Mouse (Mus musculus): ENCODE data around the gene Gm4707.
"Not testable (repeated sequence)": the region's sequence is repeated elsewhere in the genome, so short reads cannot be mapped to it uniquely, and the experiment has no call there.

Gene Gm4707

GRCm38 (mm10) chr17:71459818-71460217 is at the start of gene Gm4707:
TSS of gene Gm4707 (minus strand) at chr17:71459918.
- no peak for DNase-seq (ENCODE audit: low spot score)

DNA sequence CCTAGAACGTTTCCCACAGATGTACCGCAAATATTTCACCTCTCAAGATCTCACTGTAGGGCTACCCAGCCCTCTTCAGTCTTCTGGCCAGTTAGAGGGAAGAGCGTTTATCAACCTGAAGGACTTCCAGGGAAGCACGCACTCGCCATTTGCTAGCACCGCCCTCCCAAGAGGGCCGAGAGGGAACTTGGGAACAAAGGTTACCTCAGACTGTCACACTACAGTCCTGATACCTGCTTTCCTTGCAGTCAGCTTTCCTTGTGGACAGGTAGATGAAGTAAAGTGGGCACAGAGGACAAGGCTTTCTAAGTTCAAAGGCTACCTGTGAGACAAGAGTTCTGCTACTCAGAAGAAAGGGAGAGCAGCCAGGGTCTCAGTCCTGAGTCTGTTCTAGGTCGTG is 47.1 kb upstream of the Gm4707 start:
- no peak for DNase-seq (ENCODE audit: low spot score)

- no peak for DNase-seq (ENCODE audit: low spot score)
Observed at GRCm38 (mm10) chr17:71495784-71496183, 36.1 kb upstream of the Gm4707 start.

- no peak for DNase-seq (ENCODE audit: low spot score)
Observed at GRCm38 (mm10) chr17:71491332-71491686, 31.6 kb upstream of the Gm4707 start.

DNA sequence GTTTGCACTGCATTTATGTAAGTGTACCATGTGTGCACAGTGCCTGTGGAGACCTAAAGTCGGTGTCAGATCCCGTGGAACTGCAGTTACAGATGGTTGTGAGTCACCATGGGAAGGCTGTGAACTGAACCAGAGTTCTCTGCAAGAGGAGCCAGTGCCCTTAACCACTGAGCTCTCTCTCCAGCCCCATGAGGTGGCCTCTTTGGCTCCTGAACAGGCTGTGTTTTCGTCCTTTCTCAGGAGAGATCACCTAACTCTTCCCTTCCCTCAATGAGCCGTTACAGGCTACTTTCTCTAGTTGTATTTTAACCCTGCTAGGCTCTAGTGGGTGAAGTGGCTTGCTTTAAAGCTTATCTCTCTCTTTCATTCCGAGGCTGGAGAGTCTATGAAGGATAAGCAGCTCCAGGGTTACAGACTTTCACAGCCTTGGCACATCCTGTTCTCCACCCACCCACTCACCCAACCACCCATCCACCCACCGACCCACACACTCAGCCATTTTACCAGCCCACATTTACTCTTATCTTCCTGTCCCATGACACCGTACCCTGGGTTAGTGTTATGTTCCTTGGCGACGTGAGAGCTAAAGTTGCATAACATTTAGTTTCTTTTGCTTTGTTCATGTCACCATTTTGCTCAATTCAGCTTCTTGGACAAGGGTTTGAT is 31.1 kb upstream of the Gm4707 start:
- DNase-seq (ENCODE audit: low spot score): no peak

DNA sequence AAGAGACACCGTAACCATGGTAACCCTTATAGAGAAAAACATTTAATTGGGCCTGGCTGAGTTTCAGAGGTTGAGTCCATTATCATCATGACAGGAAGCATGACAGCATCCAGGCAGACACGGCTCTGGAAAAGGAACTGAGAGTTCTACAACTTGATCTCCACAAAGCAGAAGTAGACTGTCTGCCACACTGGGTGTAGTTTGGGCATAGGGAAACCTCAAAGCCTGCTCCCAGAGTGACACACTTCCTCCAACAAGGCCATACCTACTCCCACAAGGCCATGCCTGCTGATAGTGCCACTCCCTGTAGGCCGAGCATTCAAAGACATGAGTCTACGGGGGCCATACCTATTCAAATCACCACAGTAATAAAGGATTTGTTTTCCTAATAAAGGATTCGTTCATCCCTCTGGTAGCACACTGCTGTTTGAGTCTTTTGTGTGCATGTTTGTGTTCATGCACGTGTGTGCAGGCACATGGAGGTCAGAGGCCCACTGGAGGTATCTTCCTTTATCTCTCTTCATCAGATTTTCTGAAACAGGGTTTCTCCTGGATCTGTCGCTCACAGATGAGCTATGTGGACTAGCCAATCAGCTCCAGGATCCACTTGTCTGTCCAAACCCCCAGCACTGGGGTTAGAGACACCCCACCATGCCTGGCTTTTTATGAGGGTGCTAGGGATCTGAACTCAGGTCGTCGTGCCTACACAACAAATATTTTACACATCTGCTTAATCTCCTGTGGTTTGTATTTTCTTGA is 30.2 kb upstream of the Gm4707 start:
- no peak for DNase-seq (ENCODE audit: low spot score)

DNA sequence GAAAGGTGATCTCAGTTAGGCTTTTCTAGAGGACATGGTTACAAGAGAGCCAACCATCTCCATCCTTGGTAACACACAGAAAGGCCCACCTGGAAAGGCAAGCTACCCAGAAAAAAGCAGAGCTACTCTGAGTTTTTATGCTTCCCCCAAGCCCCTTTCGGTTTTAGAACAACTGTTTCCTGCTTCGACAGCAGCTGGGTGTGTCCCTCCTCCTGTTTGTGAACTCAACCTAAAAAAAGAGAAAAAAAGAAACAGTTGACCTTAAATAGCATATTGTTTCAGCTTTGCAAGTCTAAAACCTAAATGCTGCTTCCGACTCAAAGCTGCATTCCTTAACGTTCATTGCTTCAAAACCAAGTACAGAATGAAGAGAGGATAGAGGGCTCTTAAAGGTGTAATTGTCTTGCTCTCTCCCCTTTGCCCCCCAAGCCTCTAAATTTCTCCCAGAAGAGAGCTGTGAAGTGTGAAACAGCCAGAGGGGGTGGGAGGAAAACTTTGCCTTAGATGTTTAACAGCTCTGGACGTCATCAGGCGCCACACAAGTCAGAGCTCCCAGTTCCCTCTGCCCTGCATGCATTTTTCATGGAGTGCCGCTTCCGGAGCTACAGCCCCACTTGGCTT is 26.6 kb upstream of the Gm4707 start:
- peak; percentile 27 for DNase-seq (ENCODE audit: low spot score)

GRCm38 (mm10) chr17:71485791-71486230 is 26.1 kb upstream of the Gm4707 start:
- peak; percentile 6 for DNase-seq (ENCODE audit: low spot score)

DNA sequence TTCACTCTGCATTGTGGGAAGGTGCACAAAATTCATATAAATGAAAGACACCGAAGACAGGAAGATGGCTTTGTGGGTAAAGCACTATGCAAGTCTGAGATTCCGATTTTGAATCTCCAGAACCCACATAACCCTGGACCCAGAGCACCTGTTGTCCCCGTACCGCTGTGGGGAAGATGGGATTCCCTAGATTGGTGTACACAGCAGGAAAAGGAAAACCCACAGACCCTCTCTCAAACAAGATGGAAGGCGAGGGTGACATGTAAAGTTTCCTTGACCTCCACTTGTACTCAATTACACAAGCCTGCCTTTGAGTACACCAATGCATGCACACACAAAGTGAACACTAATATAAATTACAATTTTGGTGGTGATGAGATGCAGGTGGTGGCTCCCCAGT is 25.0 kb upstream of the Gm4707 start:
- DNase-seq (ENCODE audit: low spot score): no peak

DNA sequence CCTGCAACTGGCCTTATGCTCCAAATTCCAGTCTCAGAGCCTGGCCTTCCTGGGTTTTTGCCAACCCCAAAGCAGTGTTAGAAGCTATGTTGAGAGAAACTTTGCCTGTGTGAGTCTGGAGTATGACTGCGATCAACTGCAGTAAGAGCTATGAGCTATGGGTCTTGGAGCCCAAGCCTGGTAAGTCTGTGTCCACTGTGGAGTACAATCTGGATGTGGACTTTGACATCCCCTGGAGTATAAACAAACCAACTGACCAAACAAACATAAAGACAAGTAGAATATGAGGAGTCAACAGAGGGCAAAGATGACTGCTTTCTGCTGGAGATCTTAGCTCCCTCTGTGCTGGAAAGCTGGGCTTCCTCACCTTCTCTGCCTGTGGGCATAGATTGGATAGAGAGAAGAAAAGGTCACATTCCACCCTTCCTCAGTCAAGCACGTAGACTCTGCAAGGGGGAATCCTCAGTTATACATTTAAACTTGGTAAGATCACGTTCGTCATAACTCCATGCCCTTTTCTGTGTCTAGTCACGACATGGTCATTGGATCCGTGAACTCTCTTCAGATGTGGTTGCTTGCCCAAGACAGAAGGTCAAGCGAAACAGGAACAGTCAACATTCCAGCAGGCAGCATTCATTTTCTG is 23.8 kb upstream of the Gm4707 start:
- DNase-seq (ENCODE audit: low spot score): no peak

GRCm38 (mm10) chr17:71479381-71479901 is 19.7 kb upstream of the Gm4707 start:
- DNase-seq (ENCODE audit: low spot score): no peak

- no peak for DNase-seq (ENCODE audit: low spot score)
Observed at GRCm38 (mm10) chr17:71477481-71477880, 17.8 kb upstream of the Gm4707 start.

GRCm38 (mm10) chr17:71476346-71477020 is 16.8 kb upstream of the Gm4707 start:
- peak; percentile 19 for DNase-seq (ENCODE audit: low spot score)

GRCm38 (mm10) chr17:71475705-71476089 is 16.0 kb upstream of the Gm4707 start:
- DNase-seq (ENCODE audit: low spot score): peak; percentile 86

- DNase-seq (ENCODE audit: low spot score): peak; percentile 94
Observed at GRCm38 (mm10) chr17:71474762-71475704, 15.3 kb upstream of the Gm4707 start, which contains the start of gene Smchd1. TSS of gene Smchd1 (minus strand) at chr17:71475343.

GRCm38 (mm10) chr17:71474128-71474527 is 14.4 kb upstream of the Gm4707 start:
- peak; percentile 34 for DNase-seq (ENCODE audit: low spot score)

DNA sequence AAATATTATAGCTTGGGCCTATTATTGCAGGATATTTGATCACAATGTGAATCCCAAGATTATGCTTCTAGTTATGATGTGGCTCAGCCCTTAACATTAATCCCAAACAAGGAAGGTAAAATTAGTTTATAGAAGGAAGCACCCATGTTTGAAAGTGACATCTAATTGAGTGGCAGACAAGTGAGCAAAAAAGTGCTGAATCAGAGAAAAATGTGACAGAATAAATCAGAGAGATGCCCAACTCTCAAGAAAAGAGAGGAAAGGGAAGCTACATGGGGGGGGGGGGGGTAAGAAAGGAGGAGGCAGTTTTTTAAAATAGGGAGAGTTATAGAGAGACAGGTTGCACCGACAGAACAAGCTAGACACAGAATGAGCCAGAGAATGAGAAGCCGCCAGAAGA is 11.5 kb upstream of the Gm4707 start:
- DNase-seq (ENCODE audit: low spot score): no peak

- no peak for DNase-seq (ENCODE audit: low spot score)
Observed at GRCm38 (mm10) chr17:71460312-71460711, 594 bp upstream of the Gm4707 start.

DNA sequence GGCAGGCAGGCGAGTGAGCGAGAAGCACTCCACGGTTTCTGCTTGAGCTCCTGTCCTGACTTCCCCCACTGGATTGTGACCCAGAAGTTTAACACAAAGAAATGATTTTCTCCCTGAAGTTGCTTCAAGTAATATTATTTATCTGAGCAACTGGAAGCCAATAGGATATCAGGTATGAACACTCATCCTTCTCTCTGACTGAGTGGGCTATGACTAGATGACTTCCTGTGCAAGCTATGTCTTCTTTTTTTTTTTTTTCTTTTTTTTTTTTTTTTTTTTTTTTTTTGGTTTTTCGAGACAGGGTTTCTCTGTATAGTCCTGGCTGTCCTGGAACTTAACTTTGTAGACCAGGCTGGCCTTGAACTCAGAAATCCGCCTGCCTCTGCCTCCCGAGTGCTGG is 2.4 kb downstream of the Gm4707 start:
- not testable (repeated sequence) for DNase-seq (ENCODE audit: low spot score)

DNA sequence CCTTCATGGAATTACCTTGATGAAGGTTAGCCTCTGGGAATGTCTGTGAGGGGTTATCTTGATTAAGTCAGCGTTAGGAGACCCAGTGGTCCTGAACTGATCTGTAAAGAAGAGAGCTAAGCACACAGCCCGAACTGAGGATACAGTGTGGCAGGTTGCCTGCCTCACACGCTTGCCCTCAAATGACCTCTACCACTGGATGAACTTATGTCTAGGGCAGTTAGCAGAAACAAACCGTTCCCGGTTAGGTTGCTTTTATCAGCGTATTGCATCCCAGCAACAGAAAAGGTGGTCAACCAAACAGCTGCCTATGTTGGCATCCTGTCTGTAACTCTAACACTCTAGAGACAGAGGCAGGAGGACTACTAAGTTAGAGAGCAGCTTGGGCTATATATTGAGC is 14.5 kb downstream of the Gm4707 start:
- no peak for DNase-seq (ENCODE audit: low spot score)

DNA sequence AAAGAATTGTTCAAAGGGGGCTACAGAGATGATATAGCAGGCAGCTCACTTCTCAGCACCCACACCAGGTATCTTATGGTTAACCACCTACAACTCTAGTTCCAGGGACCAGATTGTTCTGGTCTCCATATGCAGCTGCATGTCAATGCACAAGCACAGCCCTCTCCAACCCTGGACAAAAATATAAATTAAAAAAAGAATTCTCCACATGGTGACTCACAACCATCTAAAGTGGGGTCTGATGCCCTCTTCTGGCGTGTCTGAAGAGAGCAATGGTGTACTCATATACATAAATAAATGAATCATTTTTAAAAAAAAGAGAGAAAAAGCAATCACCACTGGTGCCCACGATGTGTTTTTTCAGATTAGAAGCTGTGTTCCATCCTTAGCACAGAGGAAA is 15.0 kb downstream of the Gm4707 start:
- DNase-seq (ENCODE audit: low spot score): no peak
